Mouse (Mus musculus): ENCODE measurements at regions not wholly inside any gene's neighbourhood (a gene's known extent, or its start where the extent isn't known, plus 50 kb on each side); places are given as distances from the start of the nearest gene placed in this dataset.

DNA sequence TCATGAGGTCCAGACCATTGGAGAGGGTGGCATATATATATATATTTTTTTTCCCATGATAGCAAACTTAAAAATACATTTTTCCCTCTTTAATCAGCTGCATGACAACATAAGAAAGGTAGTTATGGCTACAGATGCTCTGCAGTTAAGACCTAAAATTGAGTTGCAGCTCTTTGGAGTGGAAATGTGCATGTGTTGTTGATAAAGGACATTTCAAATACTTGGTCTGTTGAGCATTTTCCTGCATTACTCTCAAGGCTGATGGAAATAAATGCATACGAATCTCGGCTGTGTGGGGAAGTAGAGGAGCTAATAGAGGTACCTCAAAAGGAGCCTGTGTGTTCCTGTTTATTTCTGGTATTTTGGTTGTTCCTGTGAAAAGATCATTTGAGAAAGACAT is 259.5 kb downstream of the Sim1 start:
- in situ Hi-C loops (cut with MboI; ENCODE audit: low sequenced_read_pairs in 2 of 2, unreplicated experiment in 2 of 2): no loop called here
- Histone ChIP-seq H3K4me3 (ENCODE audit: insufficient read depth in 1 of 2, low read depth in 1 of 2, low read length in 2 of 2, poor library complexity in 1 of 2, severe bottlenecking in 1 of 2) (no peak overlapping the region), H3K9me3 (ENCODE audit: control insufficient read depth, insufficient read depth, low read depth, low read length) (no peaks in the 10 kb centered on the region), H3K4me1 (ENCODE audit: control insufficient read depth in 2 of 2, insufficient read depth in 2 of 2, low read length in 2 of 2, poor library complexity in 1 of 2) (no peaks in the 10 kb centered on the region), H3K9ac (ENCODE audit: insufficient read depth, low read depth, low read length, poor library complexity, severe bottlenecking) (no peak overlapping the region), H3K27ac (ENCODE audit: insufficient read depth, low read depth, low read length, poor library complexity, severe bottlenecking) (no peak overlapping the region), H3K36me3 (ENCODE audit: control insufficient read depth, insufficient read depth, low read length, poor library complexity, severe bottlenecking) (no peaks in the 10 kb centered on the region)
- TF ChIP-seq MAFK (IDR thresholded peaks at IDR 0.05; ENCODE audit: insufficient read depth, low read depth, low read length) (no peak), CHD2 (IDR thresholded peaks at IDR 0.05; ENCODE audit: low read depth, low read length) (no peak), ZC3H11A (IDR thresholded peaks at IDR 0.05; ENCODE audit: borderline replicate concordance, low read depth, low read length) (no peak), ZNF384 (IDR thresholded peaks at IDR 0.05; ENCODE audit: low read depth, low read length) (no peak), HCFC1 (IDR thresholded peaks at IDR 0.05; ENCODE audit: borderline replicate concordance, insufficient read depth, low read length) (no peak)
- DNase-seq (ENCODE audit: low read depth, low spot score): no peak

DNA sequence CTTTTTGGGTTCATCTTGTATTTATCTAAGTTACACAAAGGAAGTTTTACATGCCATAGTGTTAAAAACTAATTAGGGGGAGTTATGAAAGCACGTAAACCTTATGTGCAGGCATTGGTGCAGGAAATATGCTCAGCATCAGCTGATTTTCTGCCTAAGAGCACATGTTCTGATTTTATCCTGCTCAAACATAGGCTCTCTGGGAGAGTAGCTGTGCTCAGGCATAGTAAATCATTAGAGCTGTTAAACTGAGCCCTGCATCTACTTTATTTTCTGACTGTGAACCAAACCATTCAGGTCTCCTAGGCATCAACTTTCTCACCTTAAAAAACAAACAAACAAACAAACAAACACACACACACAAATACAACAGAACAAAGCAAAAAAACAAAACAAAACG is 260.2 kb downstream of the Sim1 start:
- TF ChIP-seq ZC3H11A (IDR thresholded peaks at IDR 0.05; ENCODE audit: borderline replicate concordance, low read depth, low read length) (no peak), HCFC1 (IDR thresholded peaks at IDR 0.05; ENCODE audit: borderline replicate concordance, insufficient read depth, low read length) (no peak), MAFK (IDR thresholded peaks at IDR 0.05; ENCODE audit: insufficient read depth, low read depth, low read length) (no peak), CHD2 (IDR thresholded peaks at IDR 0.05; ENCODE audit: low read depth, low read length) (no peak), ZNF384 (IDR thresholded peaks at IDR 0.05; ENCODE audit: low read depth, low read length) (no peak)
- in situ Hi-C loops (cut with MboI; ENCODE audit: low sequenced_read_pairs in 2 of 2, unreplicated experiment in 2 of 2): no loop called here
- H3K4me1 ChIP-seq (ENCODE audit: control insufficient read depth in 2 of 2, insufficient read depth in 2 of 2, low read length in 2 of 2, poor library complexity in 1 of 2): no peaks in the 10 kb centered on the region

DNA sequence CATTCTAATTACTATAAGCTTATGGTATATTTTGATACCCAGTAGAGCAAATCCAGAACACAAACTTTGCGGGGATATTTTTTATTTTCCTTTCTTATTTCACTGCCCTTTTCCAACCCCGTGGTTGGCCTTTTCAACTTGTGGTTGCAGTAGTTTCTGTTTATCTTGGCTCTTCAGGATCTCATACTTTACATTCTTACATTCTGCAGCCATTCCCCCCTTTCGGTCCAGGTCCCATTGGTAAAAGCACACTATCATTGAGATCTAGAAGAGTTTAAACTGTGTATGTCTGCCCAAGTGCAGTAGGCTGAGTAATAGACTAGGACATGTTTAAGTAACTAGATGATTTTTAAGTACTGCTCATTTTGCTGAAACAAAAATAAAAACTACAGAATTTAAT is 279.1 kb downstream of the Sim1 start:
- TF ChIP-seq HCFC1 (IDR thresholded peaks at IDR 0.05; ENCODE audit: borderline replicate concordance, insufficient read depth, low read length) (no peak), ZC3H11A (IDR thresholded peaks at IDR 0.05; ENCODE audit: borderline replicate concordance, low read depth, low read length) (no peak), CHD2 (IDR thresholded peaks at IDR 0.05; ENCODE audit: low read depth, low read length) (no peak), ZNF384 (IDR thresholded peaks at IDR 0.05; ENCODE audit: low read depth, low read length) (no peak), MAFK (IDR thresholded peaks at IDR 0.05; ENCODE audit: insufficient read depth, low read depth, low read length) (no peak)
- DNase-seq (ENCODE audit: low read depth, low spot score): no peak
- Histone ChIP-seq H3K27ac (ENCODE audit: insufficient read depth, low read depth, low read length, poor library complexity, severe bottlenecking) (no peak overlapping the region), H3K4me3 (ENCODE audit: insufficient read depth in 1 of 2, low read depth in 1 of 2, low read length in 2 of 2, poor library complexity in 1 of 2, severe bottlenecking in 1 of 2) (no peak overlapping the region), H3K36me3 (ENCODE audit: control insufficient read depth, insufficient read depth, low read length, poor library complexity, severe bottlenecking) (no peaks in the 10 kb centered on the region), H3K9ac (ENCODE audit: insufficient read depth, low read depth, low read length, poor library complexity, severe bottlenecking) (no peak overlapping the region), H3K4me1 (ENCODE audit: control insufficient read depth in 2 of 2, insufficient read depth in 2 of 2, low read length in 2 of 2, poor library complexity in 1 of 2) (no peaks in the 10 kb centered on the region), H3K9me3 (ENCODE audit: control insufficient read depth, insufficient read depth, low read depth, low read length) (no peaks in the 10 kb centered on the region)
- in situ Hi-C loops (cut with MboI; ENCODE audit: low sequenced_read_pairs in 2 of 2, unreplicated experiment in 2 of 2): no loop called here

More for the DNA sequence above, 260.2 kb downstream of the Sim1 start:
- no peak for DNase-seq (ENCODE audit: low read depth, low spot score)
- no peak overlapping the region for H3K4me3 ChIP-seq (ENCODE audit: insufficient read depth in 1 of 2, low read depth in 1 of 2, low read length in 2 of 2, poor library complexity in 1 of 2, severe bottlenecking in 1 of 2)
- H3K36me3 ChIP-seq (ENCODE audit: control insufficient read depth, insufficient read depth, low read length, poor library complexity, severe bottlenecking): no peaks in the 10 kb centered on the region
- H3K27ac ChIP-seq (ENCODE audit: insufficient read depth, low read depth, low read length, poor library complexity, severe bottlenecking): no peak overlapping the region
- no peak overlapping the region for H3K9ac ChIP-seq (ENCODE audit: insufficient read depth, low read depth, low read length, poor library complexity, severe bottlenecking)
- no peaks in the 10 kb centered on the region for H3K9me3 ChIP-seq (ENCODE audit: control insufficient read depth, insufficient read depth, low read depth, low read length)

DNA sequence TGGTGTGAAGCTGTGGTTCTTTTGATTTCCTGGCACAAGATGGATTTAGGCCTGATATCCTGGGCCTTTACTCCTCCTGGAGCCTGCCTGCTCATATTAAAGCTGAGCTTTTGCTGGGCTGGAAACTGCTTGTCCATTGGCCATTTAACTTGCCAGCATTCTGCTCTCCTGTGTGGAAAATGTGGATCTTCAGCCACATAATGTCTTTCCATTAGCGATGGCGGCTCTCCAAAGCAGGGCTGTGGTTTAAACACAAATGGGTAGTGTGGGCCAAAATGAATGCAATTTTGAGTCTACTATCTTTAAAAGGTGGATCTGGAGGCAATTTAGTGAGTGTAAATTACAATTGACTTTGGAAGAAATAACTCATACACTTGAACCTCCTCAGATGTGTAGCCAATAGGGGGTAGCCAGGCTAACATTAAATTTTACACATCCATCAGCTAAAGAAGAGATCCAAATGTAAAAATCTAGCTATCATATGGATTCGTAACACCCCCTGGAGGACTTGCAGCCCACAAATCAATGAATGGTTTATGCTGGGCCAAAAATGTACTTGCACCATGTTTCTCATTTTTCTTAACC is 281.5 kb downstream of the Sim1 start:
- in situ Hi-C loops (cut with MboI; ENCODE audit: low sequenced_read_pairs in 2 of 2, unreplicated experiment in 2 of 2): no loop called here
- DNase-seq (ENCODE audit: low read depth, low spot score): no peak
- H3K4me3 ChIP-seq (ENCODE audit: insufficient read depth in 1 of 2, low read depth in 1 of 2, low read length in 2 of 2, poor library complexity in 1 of 2, severe bottlenecking in 1 of 2): no peak overlapping the region
- H3K9ac ChIP-seq (ENCODE audit: insufficient read depth, low read depth, low read length, poor library complexity, severe bottlenecking): no peak overlapping the region
- H3K4me1 ChIP-seq (ENCODE audit: control insufficient read depth in 2 of 2, insufficient read depth in 2 of 2, low read length in 2 of 2, poor library complexity in 1 of 2): no peaks in the 10 kb centered on the region
- no peak overlapping the region for H3K27ac ChIP-seq (ENCODE audit: insufficient read depth, low read depth, low read length, poor library complexity, severe bottlenecking)
- H3K36me3 ChIP-seq (ENCODE audit: control insufficient read depth, insufficient read depth, low read length, poor library complexity, severe bottlenecking): no peaks in the 10 kb centered on the region
- TF ChIP-seq CHD2 (IDR thresholded peaks at IDR 0.05; ENCODE audit: low read depth, low read length): no peak
- TF ChIP-seq MAFK (IDR thresholded peaks at IDR 0.05; ENCODE audit: insufficient read depth, low read depth, low read length): no peak
- no peak for TF ChIP-seq ZC3H11A (IDR thresholded peaks at IDR 0.05; ENCODE audit: borderline replicate concordance, low read depth, low read length)
- no peak for TF ChIP-seq HCFC1 (IDR thresholded peaks at IDR 0.05; ENCODE audit: borderline replicate concordance, insufficient read depth, low read length)
- TF ChIP-seq ZNF384 (IDR thresholded peaks at IDR 0.05; ENCODE audit: low read depth, low read length): no peak
- H3K9me3 ChIP-seq (ENCODE audit: control insufficient read depth, insufficient read depth, low read depth, low read length): no peaks in the 10 kb centered on the region

DNA sequence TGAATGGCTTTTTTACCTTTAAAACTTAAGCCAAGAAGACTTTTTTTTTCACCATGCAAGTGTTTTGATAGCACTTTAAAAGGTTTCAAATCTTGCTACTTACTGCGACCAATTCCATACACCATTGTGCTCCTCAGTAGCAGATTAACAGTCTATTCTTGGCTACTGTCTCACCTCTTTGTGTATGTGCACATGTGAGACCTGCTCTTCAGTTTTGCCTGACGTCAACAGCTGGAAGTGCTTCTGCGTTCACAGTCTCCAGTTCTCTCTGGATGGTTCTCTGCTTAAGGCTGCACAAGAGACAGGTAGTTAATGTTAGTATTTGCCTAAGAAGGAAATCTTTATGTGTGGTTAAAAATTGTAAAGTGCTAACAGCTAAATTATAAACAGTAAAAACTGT is 282.1 kb downstream of the Sim1 start:
- H3K36me3 ChIP-seq (ENCODE audit: control insufficient read depth, insufficient read depth, low read length, poor library complexity, severe bottlenecking): no peaks in the 10 kb centered on the region
- no peak overlapping the region for H3K9ac ChIP-seq (ENCODE audit: insufficient read depth, low read depth, low read length, poor library complexity, severe bottlenecking)
- no peak overlapping the region for H3K27ac ChIP-seq (ENCODE audit: insufficient read depth, low read depth, low read length, poor library complexity, severe bottlenecking)
- DNase-seq (ENCODE audit: low read depth, low spot score): no peak
- no peaks in the 10 kb centered on the region for H3K4me1 ChIP-seq (ENCODE audit: control insufficient read depth in 2 of 2, insufficient read depth in 2 of 2, low read length in 2 of 2, poor library complexity in 1 of 2)
- no peak overlapping the region for H3K4me3 ChIP-seq (ENCODE audit: insufficient read depth in 1 of 2, low read depth in 1 of 2, low read length in 2 of 2, poor library complexity in 1 of 2, severe bottlenecking in 1 of 2)
- in situ Hi-C loops (cut with MboI; ENCODE audit: low sequenced_read_pairs in 2 of 2, unreplicated experiment in 2 of 2): no loop called here
- no peaks in the 10 kb centered on the region for H3K9me3 ChIP-seq (ENCODE audit: control insufficient read depth, insufficient read depth, low read depth, low read length)
- TF ChIP-seq HCFC1 (IDR thresholded peaks at IDR 0.05; ENCODE audit: borderline replicate concordance, insufficient read depth, low read length) (no peak), MAFK (IDR thresholded peaks at IDR 0.05; ENCODE audit: insufficient read depth, low read depth, low read length) (no peak), ZNF384 (IDR thresholded peaks at IDR 0.05; ENCODE audit: low read depth, low read length) (no peak), ZC3H11A (IDR thresholded peaks at IDR 0.05; ENCODE audit: borderline replicate concordance, low read depth, low read length) (no peak), CHD2 (IDR thresholded peaks at IDR 0.05; ENCODE audit: low read depth, low read length) (no peak)
